Mouse (Mus musculus) gastrocnemius, postnatal 14 days (tissue): ENCODE data around the gene Cuedc2. TPM values are rescaled to one million over a fixed set of nuclear protein-coding genes. Genes with fewer than 3 reads are reported as not detected.
A peak's percentile ranks its signal among the peaks of the same experiment; 100 is the strongest.

Experiments used
- DNase-seq: peaks from one replicate; pipeline ENCODE4 v3.0.0; 2021; ENCODE audit warnings: mixed read lengths
- intact Hi-C: fragments of 180-260 bp; cut with DNase I; formaldehyde crosslinking; loops from one replicate; pipeline ENCODE4 v1.15.1; 2025; ENCODE audit warnings: low total_unique reads
- total RNA-seq, 2 experiments: library from RNA; stranded (reverse); gene quantifications; 2 replicates each; pipeline ENCODE4 v1.2.3; 2021

Cuedc2 gene
- total RNA-seq, 2 experiments from 2014 or later, result 68.7 to 79.0 TPM

GRCm38 (mm10) chr19:46311341-46311740 is 27.2 kb downstream of the Cuedc2 start:
- intact Hi-C loops, result no loop called here
- DNase-seq, result no peak

GRCm38 (mm10) chr19:46310312-46310865 is 28.1 kb downstream of the Cuedc2 start:
- no peak for DNase-seq
- intact Hi-C loops, result no loop called here

GRCm38 (mm10) chr19:46309651-46310305 is 28.7 kb downstream of the Cuedc2 start:
- intact Hi-C loops, result no loop called here
- peak; percentile 4 for DNase-seq

- DNase-seq, result peak; percentile 86
- intact Hi-C loops, result no loop called here
Measured at GRCm38 (mm10) chr19:46308706-46309435, 29.6 kb downstream of the Cuedc2 start.

- DNase-seq, result peak; percentile 3
- intact Hi-C loops, result no loop called here
Measured at GRCm38 (mm10) chr19:46308303-46308702, 30.2 kb downstream of the Cuedc2 start.

- intact Hi-C loops, result no loop called here
- DNase-seq, result peak; percentile 3
Measured at GRCm38 (mm10) chr19:46307781-46308180, 30.7 kb downstream of the Cuedc2 start.

- DNase-seq, result no peak
- intact Hi-C loops, result no loop called here
Measured at GRCm38 (mm10) chr19:46306751-46307289, 31.7 kb downstream of the Cuedc2 start.

GRCm38 (mm10) chr19:46306268-46306610 is 32.3 kb downstream of the Cuedc2 start:
- intact Hi-C loops, result no loop called here
- peak; percentile 3 for DNase-seq

- intact Hi-C loops, result no loop called here
- peak; percentile 89 for DNase-seq
Measured at GRCm38 (mm10) chr19:46305432-46306267, 32.9 kb downstream of the Cuedc2 start.

GRCm38 (mm10) chr19:46304908-46305333 is 33.6 kb downstream of the Cuedc2 start:
- intact Hi-C loops, result no loop called here
- no peak for DNase-seq

- intact Hi-C loops, result no loop called here
- DNase-seq, result peak; percentile 95
Measured at GRCm38 (mm10) chr19:46304216-46304841, 34.2 kb downstream of the Cuedc2 start, which contains the start of gene Nfkb2. Nfkb2 (plus strand) TSS chr19:46304320.

- intact Hi-C loops, result no loop called here
- DNase-seq, result no peak
Measured at GRCm38 (mm10) chr19:46303251-46304215, 35.0 kb downstream of the Cuedc2 start.

- no peak for DNase-seq
- intact Hi-C loops, result no loop called here
Measured at GRCm38 (mm10) chr19:46302551-46302950, 36.0 kb downstream of the Cuedc2 start.

- intact Hi-C loops, result no loop called here
- no peak for DNase-seq
Measured at GRCm38 (mm10) chr19:46300294-46301045, 38.0 kb downstream of the Cuedc2 start.

- no peak for DNase-seq
- intact Hi-C loops, result no loop called here
Measured at GRCm38 (mm10) chr19:46296938-46297337, 41.6 kb downstream of the Cuedc2 start.

GRCm38 (mm10) chr19:46290535-46291105 is 47.9 kb downstream of the Cuedc2 start:
- no peak for DNase-seq
- intact Hi-C loops, result no loop called here

- DNase-seq, result no peak
- intact Hi-C loops, result no loop called here
Measured at GRCm38 (mm10) chr19:46287566-46287965, 50.9 kb downstream of the Cuedc2 start.
